Mouse (Mus musculus) lung, adult 10 weeks (tissue): ENCODE measurements around the gene Zup1. TPM values are rescaled to one million over a fixed set of nuclear protein-coding genes. Genes with fewer than 3 reads are reported as not detected.

ENCODE experiments used
- polyA plus RNA-seq: library from polyadenylated mRNA; stranded (reverse); fragments of 350-450 nt; fragmentation: Illumina TruSeq; extraction: RNeasy Lipid Tissue Mini Kit (QIAGEN cat#74804); gene quantifications from one replicate; pipeline ENCODE4 v1.2.3, GENCODE M21; 2014; ENCODE audit warnings: low read depth, low replicate concordance; ENCODE audit not compliant: insufficient read depth

Gene Zup1
- polyA plus RNA-seq: 9.0 TPM

GRCm38 (mm10) chr10:33950803-33951583, at the start of gene Zup1:
Zup1 (minus strand) TSS chr10:33951269.

GRCm38 (mm10) chr10:33904530-33905481, 46.3 kb downstream of the Zup1 start, which contains the start of gene Rsph4a:
Rsph4a (plus strand) TSS chr10:33905111.

Other genes with a start within 250 kb of the Zup1 start
- gene Sult3a2, start 164.6 kb downstream of the Zup1 start, polyA plus RNA-seq: not detected
- gene Sult3a1, start 93.5 kb downstream of the Zup1 start, polyA plus RNA-seq: not detected
- gene Rsph4a, start 46.2 kb downstream of the Zup1 start, polyA plus RNA-seq: 4.5 TPM
- gene Rwdd1, start 68.4 kb upstream of the Zup1 start, polyA plus RNA-seq: 64.5 TPM
- gene Trappc3l, start 86.3 kb upstream of the Zup1 start, polyA plus RNA-seq: not detected
- gene Calhm4, start 93.0 kb upstream of the Zup1 start, polyA plus RNA-seq: not detected
- gene Calhm5, start 145.2 kb upstream of the Zup1 start, polyA plus RNA-seq: 2.4 TPM
- gene Calhm6, start 176.7 kb upstream of the Zup1 start, polyA plus RNA-seq: 1.9 TPM